Mouse (Mus musculus): Measurements from ENCODE around the gene Met.

Met gene

GRCm38 (mm10) chr6:17606915-17607314 lies 143.3 kb downstream of the Met start:
- DNase-seq (ENCODE audit: low spot score in 2 of 2), result no peak

- no peak for DNase-seq (ENCODE audit: low spot score in 2 of 2)
Observed at GRCm38 (mm10) chr6:17611352-17612010, 147.9 kb downstream of the Met start.

- no peak for DNase-seq (ENCODE audit: low spot score in 2 of 2)
Observed at GRCm38 (mm10) chr6:17612652-17613051, 149.1 kb downstream of the Met start.

GRCm38 (mm10) chr6:17620823-17621222 lies 157.2 kb downstream of the Met start:
- no peak for DNase-seq (ENCODE audit: low spot score in 2 of 2)

DNA sequence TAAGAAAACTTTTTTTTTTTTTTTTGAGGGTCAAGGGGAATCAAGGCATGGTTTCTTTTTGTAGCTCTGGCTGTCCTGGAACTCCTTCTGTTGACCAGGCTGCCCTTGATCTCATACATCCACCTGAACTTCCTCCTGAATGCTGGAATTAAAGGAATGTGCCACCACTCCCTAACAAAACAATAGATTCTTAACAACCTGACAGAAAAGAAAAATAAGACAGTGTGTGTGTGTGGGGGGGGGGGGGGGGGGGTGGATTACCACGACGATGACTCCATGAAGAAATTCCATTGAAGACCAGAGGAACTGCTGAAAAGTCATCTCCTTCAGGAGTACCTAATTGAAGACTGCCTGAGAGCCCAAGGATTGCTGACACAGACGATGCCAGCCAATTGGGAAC lies 157.8 kb downstream of the Met start:
- DNase-seq (ENCODE audit: low spot score in 2 of 2), result no peak
